Mouse (Mus musculus) stomach, embryonic 15.5 days (tissue): ENCODE measurements around the gene Ubash3b. TPM values are rescaled to one million over a fixed set of nuclear protein-coding genes. Genes with fewer than 3 reads are reported as not detected.

Experiments used
- ATAC-seq: fragments of 200-750 bp; cut with Nextera tagmentation; 2 replicates; pipeline ENCODE4 v1.8.0; 2017; ENCODE audit warnings: low read depth, moderate number of reproducible peaks, moderate TSS enrichment; ENCODE audit not compliant: insufficient read depth, low FRiP score
- H3K27ac ChIP-seq: fragments of 300-500 bp; sonication (generic); 2 replicates; pipeline ENCODE4 v1.5.1; 2015; ENCODE audit warnings: mild to moderate bottlenecking, inconsistent platforms
- H3K27me3 ChIP-seq: fragments of 300-500 bp; sonication (generic); replicated peaks from 2 replicates; pipeline ENCODE4 v1.6.1; 2015; ENCODE audit warnings: inconsistent platforms
- H3K36me3 ChIP-seq: fragments of 300-500 bp; sonication (generic); 2 replicates; pipeline ENCODE4 v1.6.1; 2015; ENCODE audit warnings: inconsistent platforms
- H3K4me1 ChIP-seq: fragments of 300-500 bp; sonication (generic); 2 replicates; pipeline ENCODE4 v1.6.1; 2015; ENCODE audit warnings: inconsistent platforms
- H3K4me2 ChIP-seq: fragments of 300-500 bp; sonication (generic); 2 replicates; pipeline ENCODE4 v1.6.1; 2015; ENCODE audit warnings: mild to moderate bottlenecking, inconsistent platforms
- H3K4me3 ChIP-seq: fragments of 300-500 bp; sonication (generic); replicated peaks from 2 replicates; pipeline ENCODE4 v1.5.1; 2015; ENCODE audit warnings: inconsistent platforms
- H3K9ac ChIP-seq: fragments of 300-500 bp; sonication (generic); 2 replicates; pipeline ENCODE4 v1.6.1; 2015; ENCODE audit warnings: inconsistent platforms
- H3K9me3 ChIP-seq: fragments of 300-500 bp; sonication (generic); 2 replicates; pipeline ENCODE4 v1.6.1; 2016; ENCODE audit warnings: inconsistent platforms
- WGBS: fragments of 180-500 bp; shearing (Covaris S2); methylation state at CpG from one replicate; pipeline ENCODE4 v1.1.7; 2015; 5-methylcytosine and 5-hydroxymethylcytosine counted together
- polyA plus RNA-seq: library from polyadenylated mRNA; unstranded; fragments of >200 nt; fragmentation: Nextera tagmentation; extraction: Ambion mirVana; gene quantifications from 2 replicates; pipeline ENCODE4 v1.2.1, GENCODE M21; 2015

Gene Ubash3b
- polyA plus RNA-seq, 1 experiment from 2014 or later = 4.0 TPM

- no peak overlapping the region for H3K27ac ChIP-seq
- no peak overlapping the region for H3K9ac ChIP-seq
- H3K4me3 ChIP-seq = no peak overlapping the region
- H3K36me3 ChIP-seq = no peaks in the 10 kb centered on the region
- no peak for ATAC-seq
- 91% methylated on average over 3 of the region's 3 CpGs for WGBS
- no peak overlapping the region for H3K4me2 ChIP-seq
- H3K9me3 ChIP-seq = no peaks in the 10 kb centered on the region
- no peaks in the 10 kb centered on the region for H3K27me3 ChIP-seq
- no peaks in the 10 kb centered on the region for H3K4me1 ChIP-seq
Observed at GRCm38 (mm10) chr9:41129273-41129672, 32.2 kb downstream of the Ubash3b start.

- H3K27ac ChIP-seq = no peak overlapping the region
- no peaks in the 10 kb centered on the region for H3K9me3 ChIP-seq
- H3K4me3 ChIP-seq = no peak overlapping the region
- no peak overlapping the region for H3K9ac ChIP-seq
- H3K4me2 ChIP-seq = no peak overlapping the region
- no peaks in the 10 kb centered on the region for H3K27me3 ChIP-seq
- H3K36me3 ChIP-seq = no peaks in the 10 kb centered on the region
- no peaks in the 10 kb centered on the region for H3K4me1 ChIP-seq
- 76% methylated on average over 3 of the region's 3 CpGs for whole genome bisulfite sequencing
- no peak for ATAC-seq
Observed at GRCm38 (mm10) chr9:41126723-41127122, 34.8 kb downstream of the Ubash3b start.

GRCm38 (mm10) chr9:41124305-41124704 lies 37.2 kb downstream of the Ubash3b start:
- no peaks in the 10 kb centered on the region for H3K36me3 ChIP-seq
- no peaks in the 10 kb centered on the region for H3K4me1 ChIP-seq
- H3K27me3 ChIP-seq = no peaks in the 10 kb centered on the region
- no peaks in the 10 kb centered on the region for H3K9me3 ChIP-seq
- H3K4me3 ChIP-seq = no peak overlapping the region
- H3K9ac ChIP-seq = no peak overlapping the region
- H3K4me2 ChIP-seq = no peak overlapping the region
- no peak overlapping the region for H3K27ac ChIP-seq
- WGBS = 91% methylated on average over 6 of the region's 6 CpGs
- ATAC-seq = no peak

- H3K36me3 ChIP-seq = no peaks in the 10 kb centered on the region
- no peak overlapping the region for H3K4me3 ChIP-seq
- H3K9me3 ChIP-seq = no peaks in the 10 kb centered on the region
- H3K4me2 ChIP-seq = no peak overlapping the region
- WGBS = 65% methylated on average over 11 of the region's 11 CpGs
- no peaks in the 10 kb centered on the region for H3K4me1 ChIP-seq
- H3K9ac ChIP-seq = no peak overlapping the region
- H3K27me3 ChIP-seq = no peaks in the 10 kb centered on the region
- H3K27ac ChIP-seq = no peak overlapping the region
- no peak for ATAC-seq
Observed at GRCm38 (mm10) chr9:41122390-41123110, 38.9 kb downstream of the Ubash3b start.

GRCm38 (mm10) chr9:41121701-41122354 lies 39.7 kb downstream of the Ubash3b start:
- Histone ChIP-seq H3K9ac (no peak overlapping the region), H3K4me2 (no peak overlapping the region), H3K27me3 (no peaks in the 10 kb centered on the region), H3K27ac (no peak overlapping the region), H3K4me1 (no peaks in the 10 kb centered on the region), H3K4me3 (no peak overlapping the region), H3K36me3 (no peaks in the 10 kb centered on the region), H3K9me3 (no peaks in the 10 kb centered on the region)
- 73% methylated on average over 6 of the region's 6 CpGs for WGBS
- no peak for ATAC-seq

GRCm38 (mm10) chr9:41119958-41120357 lies 41.5 kb downstream of the Ubash3b start:
- no peaks in the 10 kb centered on the region for H3K4me1 ChIP-seq
- H3K9me3 ChIP-seq = no peaks in the 10 kb centered on the region
- no peak overlapping the region for H3K9ac ChIP-seq
- no peaks in the 10 kb centered on the region for H3K36me3 ChIP-seq
- WGBS = 68% methylated on average over 6 of the region's 6 CpGs
- ATAC-seq = no peak
- no peak overlapping the region for H3K27ac ChIP-seq
- no peak overlapping the region for H3K4me3 ChIP-seq
- no peaks in the 10 kb centered on the region for H3K27me3 ChIP-seq
- H3K4me2 ChIP-seq = no peak overlapping the region

- H3K9ac ChIP-seq = no peak overlapping the region
- 49% methylated on average over 7 of the region's 7 CpGs for WGBS
- H3K4me2 ChIP-seq = no peak overlapping the region
- H3K36me3 ChIP-seq = no peaks in the 10 kb centered on the region
- no peak overlapping the region for H3K4me3 ChIP-seq
- H3K4me1 ChIP-seq = no peaks in the 10 kb centered on the region
- no peak overlapping the region for H3K27ac ChIP-seq
- no peaks in the 10 kb centered on the region for H3K9me3 ChIP-seq
- ATAC-seq = no peak
- H3K27me3 ChIP-seq = no peaks in the 10 kb centered on the region
Observed at GRCm38 (mm10) chr9:41118065-41118464, 43.4 kb downstream of the Ubash3b start.

GRCm38 (mm10) chr9:41116126-41116525 lies 45.4 kb downstream of the Ubash3b start:
- no peaks in the 10 kb centered on the region for H3K9me3 ChIP-seq
- no peak overlapping the region for H3K27ac ChIP-seq
- no peak for ATAC-seq
- H3K36me3 ChIP-seq = no peaks in the 10 kb centered on the region
- H3K4me1 ChIP-seq = no peaks in the 10 kb centered on the region
- H3K27me3 ChIP-seq = no peaks in the 10 kb centered on the region
- H3K9ac ChIP-seq = no peak overlapping the region
- WGBS = 75% methylated on average over 12 of the region's 12 CpGs
- no peak overlapping the region for H3K4me2 ChIP-seq
- no peak overlapping the region for H3K4me3 ChIP-seq

GRCm38 (mm10) chr9:41114367-41114766 lies 47.1 kb downstream of the Ubash3b start:
- no peak overlapping the region for H3K9ac ChIP-seq
- H3K27ac ChIP-seq = no peak overlapping the region
- no peaks in the 10 kb centered on the region for H3K27me3 ChIP-seq
- WGBS = 86% methylated on average over 9 of the region's 9 CpGs
- no peaks in the 10 kb centered on the region for H3K36me3 ChIP-seq
- no peak overlapping the region for H3K4me3 ChIP-seq
- no peaks in the 10 kb centered on the region for H3K4me1 ChIP-seq
- H3K9me3 ChIP-seq = no peaks in the 10 kb centered on the region
- no peak for ATAC-seq
- H3K4me2 ChIP-seq = no peak overlapping the region

GRCm38 (mm10) chr9:41109749-41110148 lies 51.7 kb downstream of the Ubash3b start:
- Histone ChIP-seq H3K36me3 (no peaks in the 10 kb centered on the region), H3K27ac (no peak overlapping the region), H3K9me3 (no peaks in the 10 kb centered on the region), H3K4me1 (peaks cover 12% of the 10 kb centered on the region; the same call in 1 of the 2 replicates), H3K4me3 (no peak overlapping the region), H3K27me3 (no peaks in the 10 kb centered on the region), H3K4me2 (no peak overlapping the region), H3K9ac (no peak overlapping the region)
- ATAC-seq = no peak
- WGBS = 81% methylated on average over 7 of the region's 7 CpGs

- H3K4me2 ChIP-seq = no peak overlapping the region
- H3K4me3 ChIP-seq = no peak overlapping the region
- no peaks in the 10 kb centered on the region for H3K27me3 ChIP-seq
- no peaks in the 10 kb centered on the region for H3K9me3 ChIP-seq
- H3K9ac ChIP-seq = no peak overlapping the region
- WGBS = 46% methylated on average over 14 of the region's 14 CpGs
- ATAC-seq = no peak
- H3K4me1 ChIP-seq = peaks cover 12% of the 10 kb centered on the region; the same call in 1 of the 2 replicates
- H3K36me3 ChIP-seq = no peaks in the 10 kb centered on the region
- H3K27ac ChIP-seq = no peak overlapping the region
Observed at GRCm38 (mm10) chr9:41108324-41109180, 52.9 kb downstream of the Ubash3b start.

GRCm38 (mm10) chr9:41105201-41105643 lies 56.3 kb downstream of the Ubash3b start:
- ATAC-seq = no peak
- Histone ChIP-seq H3K4me3 (no peak overlapping the region), H3K9me3 (no peaks in the 10 kb centered on the region), H3K27ac (no peak overlapping the region), H3K4me1 (peaks cover 12% of the 10 kb centered on the region; the same call in 1 of the 2 replicates), H3K27me3 (no peaks in the 10 kb centered on the region), H3K36me3 (no peaks in the 10 kb centered on the region), H3K9ac (no peak overlapping the region), H3K4me2 (no peak overlapping the region)
- WGBS = 48% methylated on average over 7 of the region's 7 CpGs
